Mouse (Mus musculus): Measurements from ENCODE around the gene Cfap77.
"Not testable (repeated sequence)": the region's sequence is repeated elsewhere in the genome, so short reads cannot be mapped to it uniquely, and the experiment has no call there.

The Cfap77 gene

DNA sequence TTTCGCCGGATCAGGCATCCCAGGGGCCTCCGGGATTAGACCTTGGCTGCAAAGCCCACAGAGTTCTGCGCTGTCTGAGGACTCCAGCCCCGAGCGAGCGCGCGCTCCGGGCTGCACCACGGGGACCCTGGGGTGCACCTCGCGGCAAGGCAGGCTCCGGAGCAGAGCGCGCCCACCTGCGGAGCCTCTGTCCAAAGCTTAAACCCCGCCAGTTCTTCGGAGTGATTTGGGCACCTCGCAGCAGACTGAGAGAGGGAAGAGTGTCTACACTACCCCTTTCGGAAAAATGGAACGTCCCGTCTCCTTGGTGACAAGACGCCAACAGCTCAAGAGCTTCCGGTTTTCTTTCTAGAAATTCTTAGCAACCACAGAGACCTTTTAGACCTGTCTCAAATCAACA, at the start of gene Cfap77:
Cfap77 (minus strand) TSS at position 76 of the 400 bp plus-strand sequence.
- peak; percentile 83 for DNase-seq (ENCODE audit: low spot score)

GRCm38 (mm10) chr2:29102416-29103377, 47.8 kb upstream of the Cfap77 start:
- not testable (repeated sequence) for DNase-seq (ENCODE audit: low spot score)

GRCm38 (mm10) chr2:29100822-29101534, 46.1 kb upstream of the Cfap77 start:
- DNase-seq (ENCODE audit: low spot score), result no peak

GRCm38 (mm10) chr2:29099646-29100045, 44.8 kb upstream of the Cfap77 start:
- no peak for DNase-seq (ENCODE audit: low spot score)

DNA sequence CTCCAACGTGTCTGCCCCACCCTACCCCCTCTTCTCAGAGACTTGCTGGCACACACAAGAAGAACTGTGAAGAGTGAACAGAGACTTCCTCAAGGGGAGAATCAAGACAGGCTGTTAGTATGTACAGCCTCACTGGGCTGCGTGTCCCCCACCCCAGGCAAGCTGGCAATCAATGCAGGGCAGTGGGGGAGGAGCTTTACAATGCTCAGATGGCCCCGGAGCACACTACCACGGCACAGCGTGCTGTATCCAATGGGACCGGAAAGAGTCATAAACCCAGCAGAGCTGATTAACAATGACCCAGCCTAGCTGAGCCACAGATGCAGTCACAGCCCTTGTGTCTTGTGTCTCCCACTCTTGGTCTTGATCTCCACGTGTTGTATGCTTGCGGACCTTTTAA, 43.9 kb upstream of the Cfap77 start:
- DNase-seq (ENCODE audit: low spot score), result no peak

GRCm38 (mm10) chr2:29097955-29098354, 43.1 kb upstream of the Cfap77 start:
- not testable (repeated sequence) for DNase-seq (ENCODE audit: low spot score)

DNA sequence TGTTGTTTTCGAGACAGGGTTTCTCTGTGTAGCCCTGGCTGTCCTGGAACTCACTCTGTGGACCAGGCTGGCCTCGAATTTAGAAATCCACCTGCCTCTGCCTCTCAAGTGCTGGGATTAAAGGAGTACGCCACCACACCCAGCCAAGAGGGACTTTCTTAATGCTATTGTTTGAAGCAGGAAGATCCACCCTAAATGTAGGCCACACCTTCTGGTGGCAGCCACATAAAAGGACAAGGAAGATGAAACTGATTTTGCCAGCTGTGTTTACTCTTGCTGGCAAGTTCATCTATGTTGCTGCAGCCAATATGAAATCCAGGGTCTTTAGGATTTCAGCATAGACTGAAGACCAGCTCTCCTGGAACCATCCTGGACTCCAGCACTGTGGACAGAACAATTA, 42.6 kb upstream of the Cfap77 start:
- no peak for DNase-seq (ENCODE audit: low spot score)

DNA sequence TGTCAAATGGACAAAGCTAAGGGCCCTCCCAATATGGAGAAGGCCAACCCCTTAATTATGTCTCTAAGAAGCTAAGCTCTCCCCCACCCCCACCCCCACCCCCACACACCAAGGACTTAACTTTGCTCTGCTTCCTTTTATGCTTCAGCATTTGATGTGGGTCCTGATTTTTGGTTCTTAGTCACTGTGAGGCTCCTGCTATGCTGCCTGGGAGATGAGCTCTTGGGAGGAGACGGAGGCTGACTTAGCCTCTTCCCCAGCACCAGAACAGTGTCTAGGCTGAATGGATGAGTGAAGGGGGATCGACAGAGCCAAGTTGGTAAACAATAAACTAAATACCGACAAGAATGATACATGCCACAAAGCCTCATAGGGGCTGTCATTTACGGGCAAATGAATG, 41.9 kb upstream of the Cfap77 start:
- DNase-seq (ENCODE audit: low spot score), result no peak

DNA sequence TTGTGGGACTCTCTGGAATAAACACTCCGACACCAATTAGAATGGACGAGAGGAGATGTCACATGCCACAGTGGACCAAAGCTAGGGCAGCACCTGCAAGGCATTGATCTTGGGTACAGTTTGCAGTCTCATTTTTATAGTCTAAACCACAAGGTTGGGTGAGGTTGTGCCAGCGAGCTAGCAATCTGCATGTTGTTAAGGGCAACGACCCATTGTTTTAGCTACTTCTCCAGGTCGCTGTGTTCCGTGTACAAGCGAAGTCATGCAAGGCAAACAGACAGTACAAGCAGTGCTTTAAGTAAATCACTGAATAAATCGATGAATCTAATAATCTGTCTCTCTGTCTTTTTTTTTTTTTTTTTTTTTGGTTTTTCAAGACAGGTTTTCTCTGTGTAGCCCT, 40.8 kb upstream of the Cfap77 start:
- DNase-seq (ENCODE audit: low spot score), result no peak

DNA sequence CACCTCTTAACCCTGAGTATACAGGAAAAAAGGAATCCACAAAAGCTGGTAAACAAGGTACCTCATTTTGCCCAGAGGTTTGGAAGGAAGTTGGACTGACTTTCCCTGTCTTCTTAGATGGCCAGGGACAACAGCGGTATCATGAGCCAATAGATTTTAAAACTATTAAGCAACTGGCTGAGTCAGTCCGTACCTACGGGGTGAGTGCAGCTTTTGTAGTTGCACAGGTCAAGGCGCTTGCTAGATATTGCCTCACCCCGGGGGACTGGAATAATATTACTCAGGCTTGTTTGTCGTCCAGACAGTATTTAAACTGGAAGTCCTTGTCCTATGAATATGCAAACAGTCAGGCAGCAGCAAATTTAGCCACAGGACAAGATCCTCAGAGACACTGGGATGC, 34.4 kb upstream of the Cfap77 start:
- not testable (repeated sequence) for DNase-seq (ENCODE audit: low spot score)

GRCm38 (mm10) chr2:29086026-29086425, 31.2 kb upstream of the Cfap77 start:
- DNase-seq (ENCODE audit: low spot score), result no peak

GRCm38 (mm10) chr2:29081965-29082364, 27.1 kb upstream of the Cfap77 start:
- DNase-seq (ENCODE audit: low spot score), result no peak

DNA sequence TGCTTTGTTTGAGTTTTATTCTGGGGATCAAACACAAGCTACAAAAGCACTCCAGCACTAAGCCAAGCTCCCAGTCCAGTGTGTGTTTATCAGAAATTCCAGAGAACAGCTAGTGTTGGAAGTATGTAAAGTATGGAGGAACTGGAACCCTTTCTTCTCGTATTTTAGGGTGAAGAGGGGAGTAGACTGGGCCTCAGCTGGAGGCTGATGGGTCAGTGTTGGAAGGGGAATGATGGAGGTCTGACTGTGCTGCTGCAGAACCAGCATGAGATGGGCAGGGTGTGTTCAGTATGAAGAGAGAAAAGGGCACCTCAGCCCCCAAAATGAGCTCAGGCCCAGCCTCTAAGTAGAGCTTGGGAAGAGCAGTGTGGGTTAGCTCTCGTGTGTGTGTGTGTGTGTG, 21.4 kb upstream of the Cfap77 start:
- no peak for DNase-seq (ENCODE audit: low spot score)

DNA sequence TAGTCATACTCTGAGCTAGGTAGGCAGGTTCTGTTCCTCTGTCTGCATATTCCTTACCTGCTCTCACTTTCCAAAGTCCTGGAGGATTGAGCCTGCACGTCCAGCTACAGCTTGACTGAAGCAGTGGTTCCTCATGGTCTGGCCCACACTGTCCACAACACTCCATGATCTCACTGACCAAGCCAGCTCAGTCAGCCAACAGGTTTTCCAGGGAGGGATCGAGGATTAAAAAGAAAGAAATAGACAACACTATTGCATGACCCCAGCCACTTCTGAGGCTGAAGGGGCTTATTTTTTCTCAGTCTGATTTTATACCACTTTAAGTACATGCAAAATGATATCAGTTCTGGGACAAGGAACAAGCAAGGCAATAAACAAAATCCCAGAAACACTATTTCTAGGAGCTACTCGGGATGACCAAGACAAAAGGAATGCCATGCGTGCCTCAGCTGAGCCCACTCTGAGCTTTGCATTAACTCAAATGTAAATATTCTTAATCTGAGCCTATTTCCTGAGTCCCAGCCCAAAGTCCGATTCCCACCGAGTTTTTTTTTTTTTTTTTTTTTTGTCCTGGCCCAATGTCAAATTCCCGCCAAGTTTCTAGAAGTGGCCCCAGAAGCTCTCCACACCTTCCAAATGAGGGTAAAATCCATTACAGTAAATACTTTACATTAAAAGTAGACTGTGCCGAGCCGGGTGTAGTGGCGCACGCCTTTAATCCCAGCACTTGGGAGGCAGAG, 20.6 kb upstream of the Cfap77 start:
- no peak for DNase-seq (ENCODE audit: low spot score)

GRCm38 (mm10) chr2:29074676-29075075, 19.8 kb upstream of the Cfap77 start:
- no peak for DNase-seq (ENCODE audit: low spot score)

- peak; percentile 71 for DNase-seq (ENCODE audit: low spot score)
Measured at GRCm38 (mm10) chr2:29066410-29066809, 11.5 kb upstream of the Cfap77 start.

DNA sequence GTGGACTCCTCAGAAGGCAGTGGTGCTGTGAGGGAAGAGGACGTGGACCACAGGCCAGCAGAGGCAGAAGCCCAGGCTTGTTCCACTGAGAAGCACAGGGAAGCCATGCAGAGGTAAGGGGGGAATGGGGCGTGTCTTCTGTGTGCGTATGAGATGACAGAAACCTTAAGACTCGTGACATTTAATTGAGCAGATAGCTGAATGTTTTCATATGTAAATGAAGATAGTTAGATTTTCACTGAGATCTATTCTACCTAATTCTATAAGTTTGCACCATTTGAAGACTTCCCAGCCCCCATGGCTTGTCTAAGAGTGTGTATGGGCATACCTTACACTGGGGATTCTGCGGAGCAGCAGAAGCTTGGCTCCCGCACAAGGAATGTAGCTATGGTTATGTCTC, 10.9 kb upstream of the Cfap77 start:
- no peak for DNase-seq (ENCODE audit: low spot score)

DNA sequence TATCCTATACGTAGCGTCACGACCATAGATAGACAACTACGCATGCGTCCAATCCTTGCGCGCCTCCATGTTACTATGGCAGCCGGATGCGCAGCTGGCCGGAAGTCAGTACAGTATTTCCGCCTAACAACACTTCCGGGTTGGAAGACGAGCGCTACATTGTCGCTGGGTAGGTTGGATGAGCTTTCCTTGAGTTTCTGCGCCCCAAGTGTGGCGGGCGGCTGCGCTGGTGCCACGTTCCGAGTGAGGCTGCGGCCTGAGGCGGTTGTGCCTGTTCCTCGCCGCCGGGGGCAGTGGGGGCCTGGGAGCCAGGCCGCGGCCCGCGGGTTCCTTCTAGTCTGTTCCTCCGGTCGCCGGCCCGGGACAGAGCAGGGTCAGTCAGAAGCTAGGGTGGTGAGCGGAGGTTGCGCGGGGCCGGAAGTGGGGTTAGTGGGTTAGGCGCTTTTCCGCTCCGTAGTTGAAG, 5.3 kb upstream of the Cfap77 start, which contains the start of gene Ttf1:
Ttf1 (plus strand) TSS at position 128 of the 463 bp plus-strand sequence.
- peak; percentile 96 for DNase-seq (ENCODE audit: low spot score)

DNA sequence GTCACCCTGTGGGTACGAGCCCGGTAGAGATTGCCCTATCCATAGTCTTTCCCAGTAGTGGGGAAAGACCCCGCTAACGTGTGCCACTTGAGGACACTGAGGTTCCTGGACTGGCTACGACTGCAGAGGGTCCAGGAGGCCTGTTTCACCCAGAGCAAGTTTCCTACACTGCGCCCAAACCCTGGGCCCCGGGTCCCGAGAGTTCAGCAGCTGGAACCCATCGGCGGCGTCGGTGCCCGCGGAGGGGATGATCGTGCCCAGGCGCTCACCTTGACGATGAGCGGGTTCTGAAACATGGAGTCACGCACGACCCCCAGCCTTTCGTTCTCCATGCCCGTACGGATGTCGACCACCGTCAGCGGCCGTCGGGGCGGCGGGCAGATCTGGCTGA, 326 bp downstream of the Cfap77 start:
- no peak for DNase-seq (ENCODE audit: low spot score)

DNA sequence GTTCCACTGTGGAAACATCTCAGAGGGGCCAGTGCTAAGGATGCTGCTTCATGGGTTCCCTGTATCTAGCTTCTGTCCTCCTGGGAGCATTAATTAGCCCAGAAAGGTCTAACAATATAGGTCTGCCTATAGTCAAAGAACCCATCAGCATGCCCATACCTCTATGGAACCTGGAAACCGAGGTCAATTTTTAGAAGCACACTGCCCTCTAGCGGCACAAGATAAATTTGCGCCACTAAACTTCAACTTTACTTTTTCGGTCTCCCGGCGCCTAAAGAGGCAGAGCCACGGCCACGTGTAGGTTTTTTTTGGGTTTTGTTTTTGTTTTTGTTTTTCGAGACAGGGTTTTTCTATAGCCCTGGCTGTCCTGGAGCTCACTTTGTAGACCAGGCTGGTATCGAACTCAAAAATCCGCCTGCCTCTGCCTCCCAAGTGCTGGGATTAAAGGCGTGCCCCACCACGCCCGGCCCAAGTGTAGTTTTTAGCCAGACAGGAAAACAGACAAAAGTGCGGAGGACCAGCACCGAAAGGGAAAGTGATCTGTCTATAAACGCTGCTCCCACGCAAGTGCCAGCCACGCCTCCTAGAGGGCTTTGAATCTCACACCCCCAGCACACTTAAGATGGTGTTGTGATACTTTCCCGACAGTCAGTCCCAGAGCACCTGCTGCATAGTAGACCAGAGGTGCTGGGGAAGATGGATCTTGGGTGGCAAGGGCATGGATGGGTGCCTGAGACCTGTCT, 893 bp downstream of the Cfap77 start:
- peak; percentile 90 for DNase-seq (ENCODE audit: low spot score)

GRCm38 (mm10) chr2:29052943-29053454, 1.9 kb downstream of the Cfap77 start:
- DNase-seq (ENCODE audit: low spot score), result peak; percentile 85

Measured in retina, embryonic 14.5 days (tissue).